Mouse (Mus musculus) MEL (cell line): ENCODE results near the gene 9430007A20Rik. TPM values are rescaled to one million over a fixed set of nuclear protein-coding genes. Genes with fewer than 3 reads are reported as not detected.

Experiments used
- DNase-seq: peaks from one replicate; pipeline ENCODE4 v3.0.0; 2011; ENCODE audit warnings: low read depth, low spot score
- H3K27ac ChIP-seq: 2 replicates; pipeline ENCODE4 v1.5.1; 2012; ENCODE audit warnings: low read depth, mild to moderate bottlenecking, control low read depth, low read length, moderate library complexity; ENCODE audit not compliant: control insufficient read depth
- H3K27me3 ChIP-seq, 2 experiments: fragments of 150-350 bp in 1 of 2; sonication (generic) in 1 of 2; 2 replicates each; pipeline ENCODE4 v1.6.1; 2012; ENCODE audit warnings: low read length in 2 of 2, mild to moderate bottlenecking in 2 of 2, improper control_type of control experiment in 1 of 2, moderate library complexity in 1 of 2; ENCODE audit not compliant: insufficient read depth in 2 of 2, control insufficient read depth in 1 of 2
- H3K36me3 ChIP-seq, 2 experiments: 2 replicates each; pipeline ENCODE4 v1.6.1; 2012 to 2014; ENCODE audit warnings: low read length in 2 of 2, improper control_type of control experiment in 1 of 2, inconsistent platforms in 1 of 2, mild to moderate bottlenecking in 1 of 2; ENCODE audit not compliant: insufficient read depth in 2 of 2, control insufficient read depth in 1 of 2
- H3K4me1 ChIP-seq, 2 experiments: fragments of 150-350 bp in 1 of 2; sonication (generic) in 1 of 2; 2 replicates each; pipeline ENCODE4 v1.6.1; 2012; ENCODE audit warnings: low read length in 2 of 2, improper control_type of control experiment in 1 of 2, mild to moderate bottlenecking in 1 of 2; ENCODE audit not compliant: insufficient read depth in 2 of 2, control insufficient read depth in 1 of 2
- H3K4me3 ChIP-seq, 2 experiments: fragments of 150-350 bp in 1 of 2; sonication (generic) in 1 of 2; 2 replicates each; pipeline ENCODE4 v1.5.1; 2012; ENCODE audit warnings: low read depth in 2 of 2, low read length in 2 of 2, mild to moderate bottlenecking in 2 of 2, moderate library complexity in 2 of 2, control low read depth in 1 of 2, improper control_type of control experiment in 1 of 2; ENCODE audit not compliant: control insufficient read depth in 1 of 2, insufficient read depth in 1 of 2
- H3K79me2 ChIP-seq: 2 replicates; pipeline ENCODE4 v1.6.1; 2012; ENCODE audit warnings: mild to moderate bottlenecking, low read length, moderate library complexity; ENCODE audit not compliant: control insufficient read depth, poor library complexity, insufficient read depth
- H3K9ac ChIP-seq: 2 replicates; pipeline ENCODE4 v1.6.1; 2012; ENCODE audit warnings: low read depth, mild to moderate bottlenecking, control low read depth, low read length, moderate library complexity; ENCODE audit not compliant: control insufficient read depth, poor library complexity, severe bottlenecking
- H3K9me3 ChIP-seq: fragments of 150-350 bp; sonication (generic); replicated peaks from 2 replicates; pipeline ENCODE4 v1.6.1; 2012; ENCODE audit warnings: mild to moderate bottlenecking, low read length, improper control_type of control experiment, moderate library complexity; ENCODE audit not compliant: insufficient read depth
- BHLHE40 ChIP-seq: IDR thresholded peaks from 2 replicates; pipeline ENCODE4 v1.6.1; 2012; ENCODE audit warnings: low read depth, mild to moderate bottlenecking, inconsistent platforms, low read length, improper control_type of control experiment, borderline replicate concordance
- CHD1 ChIP-seq: IDR thresholded peaks from 2 replicates; pipeline ENCODE4 v1.6.1; 2012; ENCODE audit warnings: low read depth, mild to moderate bottlenecking, inconsistent platforms, low read length, improper control_type of control experiment
- CHD2 ChIP-seq: IDR thresholded peaks from 2 replicates; pipeline ENCODE4 v1.6.1; 2011; ENCODE audit warnings: low read length, improper control_type of control experiment
- CTCF ChIP-seq, 3 experiments: IDR thresholded peaks in 2 of 3; conservative IDR thresholded peaks in 1 of 3; 2 replicates each; pipeline ENCODE4 v1.5.1; 2011 to 2012; ENCODE audit warnings: low read length in 3 of 3, low read depth in 2 of 3, mild to moderate bottlenecking in 2 of 3, improper control_type of control experiment in 1 of 3, inconsistent platforms in 1 of 3, mixed read lengths in 1 of 3, moderate library complexity in 1 of 3; ENCODE audit not compliant: control insufficient read depth in 1 of 3, insufficient read depth in 1 of 3, poor library complexity in 1 of 3, severe bottlenecking in 1 of 3
- E2F4 ChIP-seq: IDR thresholded peaks from 2 replicates; pipeline ENCODE4 v1.6.1; 2011; ENCODE audit warnings: low read depth, low read length, improper control_type of control experiment, borderline replicate concordance
- ETS1 ChIP-seq: IDR thresholded peaks from 2 replicates; pipeline ENCODE4 v1.6.1; 2012; ENCODE audit warnings: low read depth, mild to moderate bottlenecking, inconsistent platforms, low read length, improper control_type of control experiment, moderate library complexity
- GATA1 ChIP-seq: IDR thresholded peaks from 2 replicates; pipeline ENCODE4 v1.6.1; 2011; ENCODE audit warnings: low read depth, low read length, improper control_type of control experiment
- HCFC1 ChIP-seq: IDR thresholded peaks from 2 replicates; pipeline ENCODE4 v1.6.1; 2012; ENCODE audit warnings: low read depth, mild to moderate bottlenecking, inconsistent platforms, low read length, improper control_type of control experiment, moderate library complexity
- JUND ChIP-seq: IDR thresholded peaks from 2 replicates; pipeline ENCODE4 v1.6.1; 2011; ENCODE audit warnings: low read depth, mild to moderate bottlenecking, improper control_type of control experiment, low read length
- KAT2A ChIP-seq: conservative IDR thresholded peaks from 2 replicates; pipeline ENCODE4 v1.6.1; 2012; ENCODE audit warnings: low read depth, low read length, improper control_type of control experiment, inconsistent platforms
- MAX ChIP-seq: IDR thresholded peaks from 2 replicates; pipeline ENCODE4 v1.6.1; 2011; ENCODE audit warnings: low read length, improper control_type of control experiment
- MXI1 ChIP-seq: IDR thresholded peaks from 2 replicates; pipeline ENCODE4 v1.6.1; 2011; ENCODE audit warnings: mild to moderate bottlenecking, low read depth, low read length, improper control_type of control experiment
- MYB ChIP-seq: IDR thresholded peaks from 2 replicates; pipeline ENCODE4 v1.6.1; 2011; ENCODE audit warnings: mild to moderate bottlenecking, low read depth, low read length, improper control_type of control experiment
- MYC ChIP-seq: IDR thresholded peaks from 2 replicates; pipeline ENCODE4 v1.6.1; 2011; ENCODE audit warnings: low read depth, mild to moderate bottlenecking, low read length, improper control_type of control experiment, moderate library complexity
- NRF1 ChIP-seq: IDR thresholded peaks from 2 replicates; pipeline ENCODE4 v1.6.1; 2014; ENCODE audit warnings: low read depth, mild to moderate bottlenecking, inconsistent platforms, low read length, improper control_type of control experiment, moderate library complexity; ENCODE audit not compliant: poor library complexity, insufficient read depth, severe bottlenecking
- RAD21 ChIP-seq: IDR thresholded peaks from 2 replicates; pipeline ENCODE4 v1.6.1; 2011; ENCODE audit warnings: mild to moderate bottlenecking, low read depth, low read length, improper control_type of control experiment
- SIN3A ChIP-seq: IDR thresholded peaks from 2 replicates; pipeline ENCODE4 v1.6.1; 2012; ENCODE audit warnings: low read length, improper control_type of control experiment, inconsistent platforms
- SMC3 ChIP-seq: IDR thresholded peaks from 2 replicates; pipeline ENCODE4 v1.6.1; 2011; ENCODE audit warnings: low read depth, low read length, improper control_type of control experiment
- TAL1 ChIP-seq: IDR thresholded peaks from 2 replicates; pipeline ENCODE4 v1.6.1; 2012; ENCODE audit warnings: mild to moderate bottlenecking, inconsistent platforms, low read length, moderate library complexity, mixed read lengths
- TBP ChIP-seq: IDR thresholded peaks from 2 replicates; pipeline ENCODE4 v1.8.0; 2011; ENCODE audit warnings: low read depth, low read length, improper control_type of control experiment
- TCF12 ChIP-seq: IDR thresholded peaks from 2 replicates; pipeline ENCODE4 v1.6.1; 2014; ENCODE audit warnings: low read depth, mild to moderate bottlenecking, inconsistent platforms, low read length, improper control_type of control experiment, moderate library complexity
- USF2 ChIP-seq, 2 experiments: IDR thresholded peaks; 2 replicates each; pipeline ENCODE4 v1.6.1; 2011 to 2012; ENCODE audit warnings: improper control_type of control experiment in 2 of 2, low read length in 2 of 2, borderline replicate concordance in 1 of 2, inconsistent platforms in 1 of 2, low read depth in 1 of 2, mild to moderate bottlenecking in 1 of 2; ENCODE audit not compliant: insufficient read depth in 1 of 2
- ZC3H11A ChIP-seq: IDR thresholded peaks from 2 replicates; pipeline ENCODE4 v1.6.1; 2012; ENCODE audit warnings: low read depth, mild to moderate bottlenecking, inconsistent platforms, low read length, improper control_type of control experiment
- ZKSCAN1 ChIP-seq: IDR thresholded peaks from 2 replicates; pipeline ENCODE4 v1.6.1; 2012; ENCODE audit warnings: low read depth, mild to moderate bottlenecking, inconsistent platforms, low read length, improper control_type of control experiment, moderate library complexity
- ZMIZ1 ChIP-seq: IDR thresholded peaks from 2 replicates; pipeline ENCODE4 v1.6.1; 2012; ENCODE audit warnings: low read depth, mild to moderate bottlenecking, inconsistent platforms, low read length, improper control_type of control experiment, moderate library complexity
- ZNF384 ChIP-seq: IDR thresholded peaks from 2 replicates; pipeline ENCODE4 v1.6.1; 2012; ENCODE audit warnings: low read depth, mild to moderate bottlenecking, inconsistent platforms, low read length, improper control_type of control experiment
- polyA plus RNA-seq, 2 experiments: library from polyadenylated mRNA; stranded (reverse) in 1 of 2; unstranded in 1 of 2; fragments of >175 nt in 1 of 2; fragments of >200 nt in 1 of 2; gene quantifications; 2 replicates each; pipeline versions ENCODE4 v1.2.1 to v1.2.4; 2012; ENCODE audit warnings: low replicate concordance in 2 of 2, low read depth in 1 of 2; ENCODE audit not compliant: insufficient read length in 2 of 2, insufficient read depth in 1 of 2, missing spikeins in 1 of 2
- total RNA-seq: library from RNA; depleted of rRNA; stranded (reverse); fragments of 300-350 nt; gene quantifications from 2 replicates; pipeline ENCODE4 v1.2.3, GENCODE M21; 2012

The 9430007A20Rik gene
- total and polyA plus RNA-seq, 3 experiments: not detected

DNA sequence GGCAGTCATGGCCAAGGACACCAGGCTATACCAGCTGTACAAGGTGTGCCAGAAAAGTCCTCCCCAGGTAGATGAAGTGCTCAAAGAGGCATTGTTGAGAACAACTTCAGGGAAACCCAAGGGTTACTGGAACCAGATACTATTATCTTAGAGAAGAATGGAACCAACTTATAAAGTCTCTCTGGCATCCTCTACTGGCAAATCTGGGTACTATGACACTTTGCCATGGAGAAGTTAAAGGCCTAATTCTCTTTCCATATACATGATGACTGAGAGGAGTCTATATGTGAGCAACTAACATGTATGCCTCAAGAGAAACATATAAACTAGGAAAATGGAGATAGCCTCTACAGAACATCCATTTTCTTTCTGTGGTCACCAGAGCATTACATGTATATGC is 31.5 kb downstream of the 9430007A20Rik start:
- H3K27ac ChIP-seq: no peak overlapping the region
- TF ChIP-seq TCF12: no peak
- no peak for TF ChIP-seq TAL1
- no peak for TF ChIP-seq MYC
- TF ChIP-seq CHD1: no peak
- TF ChIP-seq RAD21: no peak
- TF ChIP-seq NRF1: no peak
- no peak for TF ChIP-seq ZC3H11A
- no peak for TF ChIP-seq ZMIZ1
- no peak for TF ChIP-seq CTCF (IDR thresholded peaks at IDR 0.05 in 2 of 3, conservative IDR thresholded peaks at IDR 0.05 in 1 of 3; ENCODE audit: control insufficient read depth in 1 of 3, insufficient read depth in 1 of 3, low read depth in 2 of 3, low read length in 3 of 3, poor library complexity in 1 of 3, severe bottlenecking in 1 of 3)
- no peaks in the 10 kb centered on the region for H3K27me3 ChIP-seq
- H3K4me3 ChIP-seq: no peak overlapping the region
- H3K9me3 ChIP-seq: no peaks in the 10 kb centered on the region
- no peaks in the 10 kb centered on the region for H3K79me2 ChIP-seq
- no peaks in the 10 kb centered on the region for H3K36me3 ChIP-seq
- no peaks in the 10 kb centered on the region for H3K4me1 ChIP-seq
- DNase-seq: no peak
- no peak overlapping the region for H3K9ac ChIP-seq

- no peak; the same call in 1 of the 2 replicates for TF ChIP-seq ZC3H11A
- TF ChIP-seq HCFC1: no peak
- no peak for TF ChIP-seq KAT2A
- no peak for TF ChIP-seq ZMIZ1
- no peak for TF ChIP-seq CHD2
- no peak for TF ChIP-seq E2F4
- peak in 2 of 3 experiments; percentile 8 to 43; a peak in 2 of 6 replicates for TF ChIP-seq CTCF (IDR thresholded peaks at IDR 0.05 in 2 of 3, conservative IDR thresholded peaks at IDR 0.05 in 1 of 3; ENCODE audit: control insufficient read depth in 1 of 3, insufficient read depth in 1 of 3, low read depth in 2 of 3, low read length in 3 of 3, poor library complexity in 1 of 3, severe bottlenecking in 1 of 3)
- no peak for TF ChIP-seq MAX
- TF ChIP-seq MXI1: no peak
- TF ChIP-seq RAD21: peak; percentile 13
- peak; percentile 52 for TF ChIP-seq SMC3
- TF ChIP-seq ETS1: no peak
- TF ChIP-seq SIN3A: no peak
- TF ChIP-seq TAL1: no peak
- no peak for TF ChIP-seq CHD1
- TF ChIP-seq TBP: no peak
- no peak for TF ChIP-seq GATA1
- TF ChIP-seq USF2 (IDR thresholded peaks at IDR 0.05; ENCODE audit: borderline replicate concordance in 1 of 2, insufficient read depth in 1 of 2, low read depth in 1 of 2, low read length in 2 of 2): no peak
- no peak for TF ChIP-seq MYC
- no peak for TF ChIP-seq ZKSCAN1
- no peak for TF ChIP-seq JUND
- TF ChIP-seq ZNF384: no peak
- TF ChIP-seq MYB: no peak
- no peak for TF ChIP-seq BHLHE40
- H3K27me3 ChIP-seq: no peaks in the 10 kb centered on the region
- peak; percentile 19 for DNase-seq
- no peak overlapping the region for H3K4me3 ChIP-seq
- no peak overlapping the region for H3K27ac ChIP-seq
- H3K79me2 ChIP-seq: no peaks in the 10 kb centered on the region
- H3K9me3 ChIP-seq: no peaks in the 10 kb centered on the region
- no peak overlapping the region for H3K9ac ChIP-seq
- H3K36me3 ChIP-seq: no peaks in the 10 kb centered on the region
- H3K4me1 ChIP-seq: no peaks in the 10 kb centered on the region
Measured at GRCm38 (mm10) chr4:144559792-144560191, 40.2 kb downstream of the 9430007A20Rik start.
